Mouse (Mus musculus) midbrain, embryonic 14.5 days (tissue): Measurements from ENCODE around the gene R3hdm1. TPM values are rescaled to one million over a fixed set of nuclear protein-coding genes. Genes with fewer than 3 reads are reported as not detected.
A peak's percentile ranks its signal among the peaks of the same experiment; 100 is the strongest.

Experiments
- ATAC-seq: fragments of 200-750 bp; cut with Nextera tagmentation; 2 replicates; pipeline ENCODE4 v1.8.0; 2017; ENCODE audit warnings: moderate number of reproducible peaks, moderate library complexity; ENCODE audit not compliant: low FRiP score, low TSS enrichment
- DNase-seq: peaks from one replicate; pipeline ENCODE4 v3.0.0-alpha.2; 2015
- H3K27ac ChIP-seq: fragments of 300-500 bp; sonication (generic); replicated peaks from 2 replicates; pipeline ENCODE4 v1.5.1; 2014; ENCODE audit warnings: mild to moderate bottlenecking, low read depth, low read length, moderate library complexity
- H3K27me3 ChIP-seq: fragments of 300-500 bp; sonication (generic); 2 replicates; pipeline ENCODE4 v1.6.1; 2014; ENCODE audit warnings: low read length, control low read depth, mixed read lengths; ENCODE audit not compliant: control insufficient read depth, insufficient read depth
- H3K36me3 ChIP-seq: fragments of 300-500 bp; sonication (generic); 2 replicates; pipeline ENCODE4 v1.6.1; 2014; ENCODE audit warnings: low read length, control low read depth; ENCODE audit not compliant: control insufficient read depth, insufficient read depth
- H3K4me1 ChIP-seq: fragments of 300-500 bp; sonication (generic); 2 replicates; pipeline ENCODE4 v1.6.1; 2014; ENCODE audit warnings: mild to moderate bottlenecking, antibody characterized with exemption, low read length, control low read depth; ENCODE audit not compliant: control insufficient read depth, insufficient read depth
- H3K4me2 ChIP-seq: fragments of 300-500 bp; sonication (generic); 2 replicates; pipeline ENCODE4 v1.6.1; 2014; ENCODE audit warnings: mild to moderate bottlenecking, low read length, moderate library complexity
- H3K4me3 ChIP-seq: fragments of 300-500 bp; sonication (generic); replicated peaks from 2 replicates; pipeline ENCODE4 v1.5.1; 2014; ENCODE audit warnings: low read depth, low read length
- H3K9ac ChIP-seq: fragments of 300-500 bp; sonication (generic); replicated peaks from 2 replicates; pipeline ENCODE4 v1.6.1; 2014; ENCODE audit warnings: mild to moderate bottlenecking, low read length, moderate library complexity
- H3K9me3 ChIP-seq: fragments of 300-500 bp; sonication (generic); 2 replicates; pipeline ENCODE4 v1.6.1; 2016; ENCODE audit warnings: low read length, control low read depth, mixed read lengths; ENCODE audit not compliant: control insufficient read depth
- WGBS: fragments of 180-500 bp; shearing (Covaris S2); extraction: QIAGEN DNeasy Blood & Tissue Kit; methylation state at CpG from one replicate; pipeline ENCODE4 v1.1.7; 2014; 5-methylcytosine and 5-hydroxymethylcytosine counted together
- polyA plus RNA-seq: library from polyadenylated mRNA; unstranded; fragments of >200 nt; fragmentation: Nextera tagmentation; extraction: Ambion mirVana; gene quantifications from 2 replicates; pipeline ENCODE4 v1.2.1, GENCODE M21; 2014

Gene R3hdm1
- polyA plus RNA-seq, 1 experiment from 2014 or later: 111 TPM

- H3K4me3 ChIP-seq: no peak overlapping the region
- no peak overlapping the region for H3K27ac ChIP-seq
- H3K4me2 ChIP-seq: no peak overlapping the region
- no peak for DNase-seq
- ATAC-seq: no peak
- H3K4me1 ChIP-seq: no peaks in the 10 kb centered on the region
- peaks cover 60% of the 10 kb centered on the region for H3K36me3 ChIP-seq
- H3K27me3 ChIP-seq: no peaks in the 10 kb centered on the region
- H3K9ac ChIP-seq: no peak overlapping the region
- no peaks in the 10 kb centered on the region for H3K9me3 ChIP-seq
- WGBS: 86% methylated on average over 2 of the region's 2 CpGs
Measured at GRCm38 (mm10) chr1:128191426-128191825, 88.3 kb downstream of the R3hdm1 start.

DNA sequence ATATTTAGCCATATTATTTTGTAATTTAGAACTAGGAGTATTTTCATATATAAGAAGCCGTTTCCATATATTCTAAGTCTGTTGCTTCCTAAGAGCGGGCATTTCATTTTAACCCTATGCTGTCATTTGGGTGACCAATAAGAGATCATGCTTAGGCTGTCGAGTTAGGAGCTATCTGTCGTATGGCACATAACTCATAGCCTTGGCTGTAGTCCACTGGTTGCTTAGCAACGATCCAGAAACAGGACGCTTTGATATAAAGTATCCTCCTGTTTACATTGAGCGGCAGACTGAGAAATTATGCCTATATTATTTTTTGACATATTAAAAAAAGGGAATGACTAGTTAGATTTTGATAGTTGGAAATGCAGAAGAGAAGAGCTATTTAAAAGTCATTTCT lies 89.3 kb downstream of the R3hdm1 start:
- WGBS: 85% methylated on average over 7 of the region's 7 CpGs
- no peak for DNase-seq
- no peak for ATAC-seq

GRCm38 (mm10) chr1:128194011-128194410 lies 90.9 kb downstream of the R3hdm1 start:
- Histone ChIP-seq H3K36me3 (peaks cover 55% of the 10 kb centered on the region), H3K4me2 (no peak overlapping the region), H3K27me3 (no peaks in the 10 kb centered on the region), H3K9ac (no peak overlapping the region), H3K4me1 (no peaks in the 10 kb centered on the region), H3K27ac (no peak overlapping the region), H3K4me3 (no peak overlapping the region), H3K9me3 (no peaks in the 10 kb centered on the region)
- WGBS: 87% methylated on average over 2 of the region's 2 CpGs
- ATAC-seq (no peak), DNase-seq (no peak)

More for the DNA sequence above, 89.3 kb downstream of the R3hdm1 start:
- H3K4me2 ChIP-seq: no peak overlapping the region
- H3K36me3 ChIP-seq: peaks cover 58% of the 10 kb centered on the region
- H3K9ac ChIP-seq: no peak overlapping the region
- no peaks in the 10 kb centered on the region for H3K9me3 ChIP-seq
- H3K27ac ChIP-seq: no peak overlapping the region
- no peak overlapping the region for H3K4me3 ChIP-seq
- no peaks in the 10 kb centered on the region for H3K27me3 ChIP-seq
- H3K4me1 ChIP-seq: no peaks in the 10 kb centered on the region

GRCm38 (mm10) chr1:128197353-128197752 lies 94.3 kb downstream of the R3hdm1 start:
- Histone ChIP-seq H3K9ac (no peak overlapping the region), H3K4me1 (no peaks in the 10 kb centered on the region), H3K27me3 (no peaks in the 10 kb centered on the region), H3K9me3 (no peaks in the 10 kb centered on the region), H3K4me2 (no peak overlapping the region), H3K4me3 (no peak overlapping the region), H3K27ac (no peak overlapping the region), H3K36me3 (peaks cover 52% of the 10 kb centered on the region)
- DNase-seq (no peak), ATAC-seq (no peak)
- 95% methylated on average over 1 of the region's 1 CpGs for WGBS

DNA sequence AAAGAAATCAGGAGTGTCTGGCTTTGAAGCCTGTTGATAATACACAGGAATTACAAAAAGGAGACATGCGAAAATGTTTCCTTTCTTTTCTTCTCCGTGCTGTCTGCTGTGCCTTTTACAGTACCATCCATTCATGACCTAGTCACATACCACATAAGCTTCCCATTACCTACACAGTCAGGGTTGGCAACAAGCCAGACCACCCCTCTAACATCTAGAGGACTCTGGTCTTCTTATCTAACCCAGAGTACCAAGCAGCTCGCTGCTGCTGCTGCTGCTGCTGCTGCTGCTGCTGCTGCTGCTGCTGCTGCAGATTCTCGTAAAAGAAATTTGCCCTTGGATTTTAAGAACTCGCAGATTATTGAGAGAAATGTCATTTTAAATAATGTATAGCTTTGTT lies 110.2 kb downstream of the R3hdm1 start:
- no peaks in the 10 kb centered on the region for H3K27me3 ChIP-seq
- peak; percentile 4 for DNase-seq
- peaks cover 49% of the 10 kb centered on the region for H3K36me3 ChIP-seq
- no peak overlapping the region for H3K4me3 ChIP-seq
- no peak overlapping the region for H3K27ac ChIP-seq
- no peak overlapping the region for H3K9ac ChIP-seq
- H3K9me3 ChIP-seq: no peaks in the 10 kb centered on the region
- H3K4me1 ChIP-seq: no peaks in the 10 kb centered on the region
- no peak for ATAC-seq
- 82% methylated on average over 5 of the region's 5 CpGs for WGBS
- H3K4me2 ChIP-seq: no peak overlapping the region

GRCm38 (mm10) chr1:128221886-128222285 lies 118.8 kb downstream of the R3hdm1 start:
- no peak overlapping the region for H3K27ac ChIP-seq
- H3K4me2 ChIP-seq: no peak overlapping the region
- H3K4me3 ChIP-seq: no peak overlapping the region
- ATAC-seq (no peak), DNase-seq (no peak)
- peaks cover 55% of the 10 kb centered on the region for H3K36me3 ChIP-seq
- no peaks in the 10 kb centered on the region for H3K4me1 ChIP-seq
- no peak overlapping the region for H3K9ac ChIP-seq
- H3K9me3 ChIP-seq: no peaks in the 10 kb centered on the region
- no peaks in the 10 kb centered on the region for H3K27me3 ChIP-seq
- 94% methylated on average over 2 of the region's 2 CpGs for WGBS

GRCm38 (mm10) chr1:128223304-128223703 lies 120.2 kb downstream of the R3hdm1 start:
- peak; percentile 53 for DNase-seq
- no peak overlapping the region for H3K4me3 ChIP-seq
- H3K27ac ChIP-seq: no peak overlapping the region
- no peaks in the 10 kb centered on the region for H3K27me3 ChIP-seq
- no peak overlapping the region for H3K4me2 ChIP-seq
- H3K9me3 ChIP-seq: no peaks in the 10 kb centered on the region
- no peaks in the 10 kb centered on the region for H3K4me1 ChIP-seq
- H3K36me3 ChIP-seq: peaks cover 50% of the 10 kb centered on the region
- 80% methylated on average over 1 of the region's 1 CpGs for WGBS
- H3K9ac ChIP-seq: no peak overlapping the region
- ATAC-seq: no peak

DNA sequence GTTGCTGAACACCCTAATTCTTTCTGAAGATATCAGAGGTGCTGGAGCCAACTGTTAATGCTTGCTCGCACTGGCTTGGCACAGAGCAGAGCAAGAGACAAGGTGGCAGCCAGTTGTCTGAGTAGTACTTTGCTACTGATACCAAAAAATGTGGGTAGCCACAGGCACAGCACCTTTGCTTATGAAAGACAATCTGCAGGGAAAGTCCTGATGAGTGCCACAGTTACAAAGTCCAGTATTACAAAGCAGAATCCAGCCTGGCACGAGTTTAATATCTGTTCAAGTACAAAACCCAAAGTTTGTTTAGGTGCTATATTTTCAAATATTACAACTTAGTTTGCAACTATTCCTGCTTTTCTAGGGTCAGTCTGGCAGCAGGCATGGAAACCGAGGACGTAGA lies 132.1 kb downstream of the R3hdm1 start:
- 97% methylated on average over 4 of the region's 4 CpGs for WGBS

DNA sequence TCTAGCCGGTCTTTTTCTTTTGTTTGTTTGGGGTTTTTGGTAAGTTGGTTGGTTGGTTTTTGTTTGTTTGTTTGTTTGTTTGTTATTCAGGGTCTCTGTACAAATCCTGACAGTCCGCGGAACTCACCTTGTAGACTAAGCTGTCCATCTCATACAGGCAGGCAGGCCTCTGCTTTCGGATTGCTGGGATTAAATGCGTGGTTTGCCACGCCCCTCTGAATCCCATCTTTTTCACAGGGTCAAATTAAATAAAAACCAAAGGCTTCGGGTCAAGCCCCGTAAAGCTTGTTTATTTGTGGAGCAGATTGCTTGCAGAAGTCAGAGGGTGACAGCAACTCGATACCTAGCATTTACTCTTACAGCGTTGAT lies 140.5 kb downstream of the R3hdm1 start, which contains the start of gene Ubxn4:
Gene Ubxn4, plus strand, starts transcription at position 338 of the 369 bp plus-strand sequence.
- DNase-seq: no peak
- ATAC-seq: peak; percentile 53
- peak within 1 kb of the TSS; percentile 75 for H3K9ac ChIP-seq
- H3K27ac ChIP-seq: peak within 1 kb of the TSS; percentile 89
- no peaks in the 10 kb centered on the region for H3K27me3 ChIP-seq
- H3K4me2 ChIP-seq: peak within 1 kb of the TSS; percentile 91
- H3K36me3 ChIP-seq: 0 out of 2 replicates have a peak, but pooled peaks cover 8% of the 10 kb centered on the region
- peak within 1 kb of the TSS; percentile 69 for H3K4me3 ChIP-seq
- no peaks in the 10 kb centered on the region for H3K9me3 ChIP-seq
- peaks cover 17% of the 10 kb centered on the region for H3K4me1 ChIP-seq
- 5% methylated on average over 10 of the region's 10 CpGs for WGBS

More for the DNA sequence above, 132.1 kb downstream of the R3hdm1 start:
- Histone ChIP-seq H3K27me3 (no peaks in the 10 kb centered on the region), H3K9ac (no peak overlapping the region), H3K27ac (no peak overlapping the region), H3K4me2 (no peak overlapping the region), H3K4me3 (no peak overlapping the region), H3K9me3 (no peaks in the 10 kb centered on the region), H3K4me1 (no peaks in the 10 kb centered on the region), H3K36me3 (peaks cover 75% of the 10 kb centered on the region)
- DNase-seq (no peak), ATAC-seq (no peak)
